Mouse (Mus musculus): ENCODE data around the gene Arhgap30.

- TF ChIP-seq TCF12 (IDR thresholded peaks at IDR 0.05; ENCODE audit: insufficient read depth, poor library complexity, severe bottlenecking): no peak
- TF ChIP-seq MAX (IDR thresholded peaks at IDR 0.05; ENCODE audit: low read depth): no peak
- TF ChIP-seq POLR2A (IDR thresholded peaks at IDR 0.05; ENCODE audit: insufficient read length, low read depth): no peak
- no peak for TF ChIP-seq MYOG (IDR thresholded peaks at IDR 0.05; ENCODE audit: control insufficient read depth in 1 of 3, insufficient read depth in 1 of 3, insufficient read length in 2 of 3, low read depth in 2 of 3)
Observed at GRCm38 (mm10) chr1:171450062-171450461, 61.3 kb downstream of the Arhgap30 start.

Data from myocyte (in vitro differentiated cells).